Mouse (Mus musculus): ENCODE measurements around the gene Psmg4.

Psmg4 gene

GRCm38 (mm10) chr13:34193384-34193783 is 30.6 kb downstream of the Psmg4 start:
- no peak for DNase-seq (ENCODE audit: low read depth, low spot score)

- DNase-seq (ENCODE audit: low read depth, low spot score): no peak
Measured at GRCm38 (mm10) chr13:34195676-34196075, 32.9 kb downstream of the Psmg4 start.

- DNase-seq (ENCODE audit: low read depth, low spot score): no peak
Measured at GRCm38 (mm10) chr13:34205216-34205615, 42.5 kb downstream of the Psmg4 start.

- DNase-seq (ENCODE audit: low read depth, low spot score): no peak
Measured at GRCm38 (mm10) chr13:34207714-34208470, 45.1 kb downstream of the Psmg4 start.

GRCm38 (mm10) chr13:34211261-34211775 is 48.6 kb downstream of the Psmg4 start:
- no peak for DNase-seq (ENCODE audit: low read depth, low spot score)

- DNase-seq (ENCODE audit: low read depth, low spot score): no peak
Measured at GRCm38 (mm10) chr13:34212735-34213212, 50.0 kb downstream of the Psmg4 start.

GRCm38 (mm10) chr13:34214855-34215254 is 52.1 kb downstream of the Psmg4 start:
- DNase-seq (ENCODE audit: low read depth, low spot score): no peak

GRCm38 (mm10) chr13:34218776-34219175 is 56.0 kb downstream of the Psmg4 start:
- no peak for DNase-seq (ENCODE audit: low read depth, low spot score)

GRCm38 (mm10) chr13:34219728-34220127 is 57.0 kb downstream of the Psmg4 start:
- DNase-seq (ENCODE audit: low read depth, low spot score): no peak

- DNase-seq (ENCODE audit: low read depth, low spot score): no peak
Measured at GRCm38 (mm10) chr13:34222985-34223384, 60.2 kb downstream of the Psmg4 start.

GRCm38 (mm10) chr13:34226940-34227339 is 64.2 kb downstream of the Psmg4 start:
- no peak for DNase-seq (ENCODE audit: low read depth, low spot score)
